Mouse (Mus musculus): Measurements from ENCODE around the gene Gm26741. TPM values are rescaled to one million over a fixed set of nuclear protein-coding genes. Genes with fewer than 3 reads are reported as not detected.
"Not testable (repeated sequence)": the region's sequence is repeated elsewhere in the genome, so short reads cannot be mapped to it uniquely, and the experiment has no call there.

The Gm26741 gene
- total RNA-seq (2021): not detected
- long read RNA-seq, experiment 1: 0 reads
- long read RNA-seq, experiment 2: 0 reads

- DNase-seq: no peak
- intact Hi-C loops (cut with DNase I): no loop called here
These were observed at the start of gene Gm26741 for GRCm38 (mm10) chr10:52358467-52358866. TSS of gene Gm26741 (plus strand) at chr10:52358767.

GRCm38 (mm10) chr10:52309196-52309595 is 49.4 kb upstream of the Gm26741 start:
- intact Hi-C loops (cut with DNase I): loop anchor here (5.0 kb wide), 2 partner anchors 37 to 77 kb away; partner anchors contain the start of gene Dcbld1
- DNase-seq: peak; percentile 59 to 60

- intact Hi-C loops (cut with DNase I): no loop called here
These were observed 38.9 kb upstream of the Gm26741 start for GRCm38 (mm10) chr10:52319506-52320286.

GRCm38 (mm10) chr10:52321918-52322317 is 36.6 kb upstream of the Gm26741 start:
- DNase-seq: no peak
- intact Hi-C loops (cut with DNase I): no loop called here

More at GRCm38 (mm10) chr10:52319506-52320286, 38.9 kb upstream of the Gm26741 start:
- no peak for DNase-seq

- intact Hi-C loops (cut with DNase I): loop anchor here (5.0 to 10.0 kb wide), 4 partner anchors 51 to 224 kb away; partner anchors contain the start of gene Gopc
- peak; percentile 37 to 62 for DNase-seq
These were observed 27.6 kb upstream of the Gm26741 start for GRCm38 (mm10) chr10:52331007-52331406.

GRCm38 (mm10) chr10:52343324-52343723 is 15.2 kb upstream of the Gm26741 start:
- DNase-seq; intact Hi-C loops (cut with DNase I): not testable (repeated sequence)

- DNase-seq: no peak
- intact Hi-C loops (cut with DNase I): no loop called here
These were observed 5.4 kb upstream of the Gm26741 start for GRCm38 (mm10) chr10:52353184-52353583.

- intact Hi-C loops (cut with DNase I): no loop called here
- no peak for DNase-seq
These were observed 1.7 kb downstream of the Gm26741 start for GRCm38 (mm10) chr10:52360241-52360735.

GRCm38 (mm10) chr10:52360862-52361609 is 2.5 kb downstream of the Gm26741 start:
- no peak for DNase-seq
- intact Hi-C loops (cut with DNase I): no loop called here

GRCm38 (mm10) chr10:52368376-52368775 is 9.8 kb downstream of the Gm26741 start:
- DNase-seq: no peak
- intact Hi-C loops (cut with DNase I): no loop called here

- intact Hi-C loops (cut with DNase I): no loop called here
- DNase-seq: no peak
These were observed 15.3 kb downstream of the Gm26741 start for GRCm38 (mm10) chr10:52373834-52374233.

GRCm38 (mm10) chr10:52374651-52375050 is 16.1 kb downstream of the Gm26741 start:
- intact Hi-C loops (cut with DNase I): no loop called here
- DNase-seq: no peak

GRCm38 (mm10) chr10:52376422-52376821 is 17.9 kb downstream of the Gm26741 start:
- intact Hi-C loops (cut with DNase I): no loop called here
- DNase-seq: no peak

GRCm38 (mm10) chr10:52377813-52378212 is 19.2 kb downstream of the Gm26741 start:
- no peak for DNase-seq
- intact Hi-C loops (cut with DNase I): no loop called here

GRCm38 (mm10) chr10:52381321-52381801 is 22.8 kb downstream of the Gm26741 start:
- intact Hi-C loops (cut with DNase I): loop anchor here (5.0 kb wide), 3 partner anchors 36 to 279 kb away; partner anchors contain the start of gene Nus1
- DNase-seq: no peak

- DNase-seq: peak; percentile 98 to 99
These were observed 23.5 kb downstream of the Gm26741 start, which contains the start of gene Gopc for GRCm38 (mm10) chr10:52381845-52382591. TSS of gene Gopc (minus strand) at chr10:52382124.

GRCm38 (mm10) chr10:52383022-52383421 is 24.5 kb downstream of the Gm26741 start:
- intact Hi-C loops (cut with DNase I): loop anchor here (2.0 to 5.0 kb wide), 4 partner anchors 34 to 281 kb away; partner anchors contain the start of genes Dcbld1 and Nus1
- DNase-seq: no peak

More at GRCm38 (mm10) chr10:52381845-52382591, 23.5 kb downstream of the Gm26741 start, which contains the start of gene Gopc:
- intact Hi-C loops (cut with DNase I): loop anchor here (2.0 to 5.0 kb wide), 4 partner anchors 35 to 280 kb away; partner anchors contain the start of genes Dcbld1 and Nus1

GRCm38 (mm10) chr10:52383522-52383921 is 25.0 kb downstream of the Gm26741 start:
- no peak for DNase-seq
- intact Hi-C loops (cut with DNase I): loop anchor here (2.0 to 5.0 kb wide), 4 partner anchors 34 to 281 kb away; partner anchors contain the start of genes Dcbld1 and Nus1

GRCm38 (mm10) chr10:52384823-52385610 is 26.4 kb downstream of the Gm26741 start:
- DNase-seq: peak; percentile 40 to 61
- intact Hi-C loops (cut with DNase I): loop anchor here (1.0 to 5.0 kb wide), 4 partner anchors 32 to 283 kb away; partner anchors contain the start of gene Nus1

Measured in heart, postnatal 14 days (tissue).